Mouse (Mus musculus) left cerebral cortex, postnatal 10 days (tissue): ENCODE measurements around the gene Sarm1. TPM values are rescaled to one million over a fixed set of nuclear protein-coding genes. Genes with fewer than 3 reads are reported as not detected.
A peak's percentile ranks its signal among the peaks of the same experiment; 100 is the strongest.

Source experiments
- DNase-seq, 2 experiments: peaks; one replicate each; pipeline ENCODE4 v3.0.0; 2021 to 2022; ENCODE audit warnings: low spot score in 2 of 2, mixed read lengths in 1 of 2; ENCODE audit errors: extremely low spot score in 1 of 2
- intact Hi-C: fragments of 180-260 bp; cut with DNase I; formaldehyde crosslinking; loops from one replicate; pipeline ENCODE4 v1.15.1; 2025
- total RNA-seq, 2 experiments: library from RNA; stranded (reverse); gene quantifications; 2 replicates each; pipeline ENCODE4 v1.2.3; 2021

Gene Sarm1
- total RNA-seq, 2 experiments from 2014 or later: 51.2 to 59.2 TPM

- intact Hi-C loops: no loop called here
- no peak for DNase-seq
Measured at GRCm38 (mm10) chr11:78515549-78516325, 18.2 kb upstream of the Sarm1 start.

DNA sequence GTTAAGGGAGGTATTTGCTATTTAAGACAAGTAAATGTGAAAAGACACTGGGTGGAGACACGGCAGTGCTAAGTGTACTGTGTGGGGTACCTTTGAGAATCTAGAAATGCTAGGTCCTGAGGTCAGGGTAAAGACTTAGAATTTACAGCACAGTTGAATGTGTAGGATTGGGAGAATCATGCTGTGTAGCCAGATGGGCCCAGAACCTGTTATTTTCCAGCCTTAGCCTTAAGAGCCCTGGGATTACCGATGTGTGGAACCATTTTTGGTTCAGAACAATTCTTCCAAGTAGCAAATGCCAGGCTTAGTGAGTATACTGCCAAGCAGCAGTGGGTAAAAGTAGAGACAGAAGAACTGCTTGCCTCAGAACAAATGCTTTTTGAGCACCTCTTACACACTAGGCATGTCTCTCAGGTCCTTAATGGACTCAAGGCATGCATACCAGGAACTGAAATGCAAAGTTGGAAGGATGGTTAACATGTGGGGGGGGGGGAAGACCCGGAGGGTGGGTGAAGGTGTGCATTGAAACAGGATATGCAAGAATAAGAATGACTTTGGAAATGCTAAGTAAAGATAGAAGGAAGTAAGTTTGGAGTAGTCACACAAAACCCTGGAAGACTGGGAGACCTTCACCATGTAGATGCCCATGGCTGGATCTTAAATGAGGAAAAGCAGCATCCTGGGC is 15.7 kb upstream of the Sarm1 start:
- no peak for DNase-seq
- intact Hi-C loops: no loop called here

DNA sequence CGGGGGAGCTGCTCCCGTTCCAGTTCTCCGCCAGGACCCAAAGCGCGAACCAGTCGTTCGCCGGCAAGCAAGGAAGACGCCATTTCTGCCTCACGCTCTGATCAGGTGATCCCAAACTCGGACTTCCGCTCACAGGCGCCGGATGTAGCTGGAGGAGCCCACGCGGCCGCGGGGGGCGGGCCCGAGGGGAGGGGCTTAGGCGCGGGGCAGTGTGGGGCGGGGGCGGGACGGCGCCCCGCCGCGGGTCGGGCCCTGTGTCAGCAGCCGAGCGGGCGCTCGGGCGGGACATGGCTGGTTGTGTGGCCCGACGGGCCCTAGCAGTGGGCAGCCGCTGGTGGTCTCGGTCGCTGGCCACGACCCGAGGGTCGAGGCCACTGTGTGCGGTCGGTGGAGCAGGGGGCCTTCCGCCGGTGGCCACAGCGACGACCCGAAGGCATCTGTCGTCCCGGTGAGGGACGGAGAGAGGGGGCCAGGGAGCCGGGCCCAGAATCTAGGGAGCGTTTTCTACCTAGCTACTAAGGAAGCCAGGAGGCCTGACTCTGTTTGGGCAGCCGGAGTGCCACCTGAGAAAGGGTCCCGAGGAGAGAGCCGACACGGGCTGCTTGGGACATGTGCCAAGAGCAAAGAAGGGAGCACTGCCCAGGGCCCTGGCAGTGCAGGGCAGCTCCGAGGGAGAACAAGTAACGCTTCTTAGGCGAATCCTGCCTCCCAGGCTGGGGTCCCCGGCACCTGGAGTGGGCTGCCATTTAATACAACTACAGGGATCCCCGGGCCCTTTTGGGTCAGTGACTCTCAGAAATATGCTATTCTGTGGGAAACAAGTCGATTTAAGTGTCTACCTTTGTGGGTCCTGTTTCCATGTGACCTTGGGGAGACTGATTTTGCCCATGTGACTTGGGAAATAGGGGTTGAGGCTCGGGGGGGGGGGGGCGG is 14.7 kb upstream of the Sarm1 start, which contains the start of the genes Tmem199 and Poldip2:
Gene Tmem199 (minus strand): TSS at position 148 of the 933 bp plus-strand sequence.
Gene Poldip2 (plus strand): TSS at position 169 of the 933 bp plus-strand sequence.
- intact Hi-C loops: no loop called here

DNA sequence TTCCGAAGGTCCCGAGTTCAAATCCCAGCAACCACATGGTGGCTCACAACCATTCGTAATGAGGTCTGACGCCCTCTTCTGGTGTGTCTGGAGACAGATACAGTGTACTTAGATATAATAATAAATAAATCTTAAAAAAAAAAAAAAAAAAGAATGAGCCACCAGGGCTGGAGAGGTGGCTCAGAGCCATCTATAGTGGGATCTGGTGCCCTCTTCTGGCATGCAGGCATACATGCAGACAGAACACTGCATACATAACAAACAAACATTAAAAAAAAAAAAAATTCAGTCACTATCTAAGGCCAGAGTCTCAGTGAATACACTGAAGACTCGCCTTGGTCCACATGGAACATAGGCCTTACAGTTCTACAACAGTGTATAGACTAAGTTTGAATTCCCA is 11.6 kb upstream of the Sarm1 start:
- no peak for DNase-seq
- intact Hi-C loops: no loop called here

More for the DNA sequence above, 14.7 kb upstream of the Sarm1 start, which contains the start of the genes Tmem199 and Poldip2:
- peak; percentile 85 to 95 for DNase-seq

DNA sequence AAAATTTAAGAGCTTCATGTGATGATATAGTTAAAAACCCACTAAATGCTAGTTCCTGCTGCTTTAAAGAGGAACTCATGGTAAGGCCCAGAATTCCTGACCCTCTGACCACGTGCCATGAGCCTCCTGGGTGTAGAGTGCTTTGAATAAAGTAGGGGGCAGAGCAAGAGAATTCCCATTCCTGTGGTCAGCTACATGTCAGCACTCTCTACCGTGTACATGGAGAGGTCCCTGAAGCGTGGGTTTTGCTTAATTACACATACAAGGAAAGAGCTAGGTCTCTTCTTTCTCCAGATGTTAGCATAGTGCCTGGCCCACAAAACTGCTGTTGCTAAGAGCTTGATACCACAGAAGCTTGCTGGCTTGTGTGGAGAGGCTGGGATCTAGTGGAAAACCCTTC is 7.9 kb upstream of the Sarm1 start:
- DNase-seq: no peak
- intact Hi-C loops: no loop called here

- intact Hi-C loops: no loop called here
- DNase-seq: no peak
Measured at GRCm38 (mm10) chr11:78502909-78503650, 5.5 kb upstream of the Sarm1 start, which contains the start of gene Sebox. Sebox (plus strand) TSS chr11:78503447.

DNA sequence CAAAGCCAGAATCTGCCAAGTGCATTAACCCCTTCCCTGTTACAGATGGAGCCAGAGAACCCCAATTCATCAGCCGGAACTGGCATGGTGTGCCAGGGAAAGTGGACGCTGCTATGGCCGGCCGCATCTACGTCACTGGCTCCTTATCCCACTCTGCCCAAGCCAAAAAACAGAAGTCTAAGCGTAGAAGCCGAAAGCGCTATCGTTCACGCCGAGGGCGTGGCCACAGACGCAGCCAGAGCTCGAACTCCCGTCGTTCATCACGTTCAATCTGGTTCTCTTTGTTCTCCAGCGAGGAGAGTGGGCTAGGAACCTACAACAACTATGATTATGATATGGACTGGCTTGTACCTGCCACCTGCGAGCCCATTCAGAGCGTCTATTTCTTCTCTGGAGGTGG is 4.0 kb upstream of the Sarm1 start:
- DNase-seq: no peak
- intact Hi-C loops: no loop called here

- intact Hi-C loops: no loop called here
- no peak for DNase-seq
Measured at GRCm38 (mm10) chr11:78500623-78501202, 3.2 kb upstream of the Sarm1 start.

GRCm38 (mm10) chr11:78499543-78499942 is 2.0 kb upstream of the Sarm1 start:
- intact Hi-C loops: no loop called here

GRCm38 (mm10) chr11:78499004-78499403 is 1.4 kb upstream of the Sarm1 start, which contains the start of gene Vtn:
Vtn (plus strand) TSS chr11:78499091.
- peak in 1 of 2 experiments; percentile 80 for DNase-seq
- intact Hi-C loops: no loop called here

More at GRCm38 (mm10) chr11:78499543-78499942, 2.0 kb upstream of the Sarm1 start:
- DNase-seq: no peak

DNA sequence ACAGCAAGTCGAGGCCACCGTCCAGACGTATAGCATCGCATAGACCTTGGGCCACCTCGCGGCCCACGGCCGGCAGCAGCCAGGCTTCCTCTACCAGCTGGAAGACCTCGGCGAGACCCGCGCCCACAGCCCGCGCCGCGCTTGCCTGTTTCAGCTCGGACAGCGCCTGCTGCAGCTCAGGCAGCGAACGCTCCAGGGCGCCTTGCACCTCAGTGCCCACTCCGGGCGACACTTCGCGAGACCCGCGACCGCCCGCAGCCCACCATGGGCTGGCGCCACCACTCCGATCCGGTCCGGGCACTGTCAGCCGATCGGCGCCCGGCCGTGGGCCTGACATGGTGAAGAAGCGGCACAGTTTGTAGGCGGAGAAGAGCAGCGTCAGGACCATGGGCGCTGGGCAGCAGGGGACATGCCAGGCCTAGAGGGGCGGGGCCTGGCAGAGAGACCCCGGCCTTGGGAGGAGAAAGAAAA is 448 bp downstream of the Sarm1 start:
- peak; percentile 28 to 67 for DNase-seq
- intact Hi-C loops: no loop called here

GRCm38 (mm10) chr11:78495904-78496303 is 1.6 kb downstream of the Sarm1 start:
- no peak for DNase-seq
- intact Hi-C loops: no loop called here

DNA sequence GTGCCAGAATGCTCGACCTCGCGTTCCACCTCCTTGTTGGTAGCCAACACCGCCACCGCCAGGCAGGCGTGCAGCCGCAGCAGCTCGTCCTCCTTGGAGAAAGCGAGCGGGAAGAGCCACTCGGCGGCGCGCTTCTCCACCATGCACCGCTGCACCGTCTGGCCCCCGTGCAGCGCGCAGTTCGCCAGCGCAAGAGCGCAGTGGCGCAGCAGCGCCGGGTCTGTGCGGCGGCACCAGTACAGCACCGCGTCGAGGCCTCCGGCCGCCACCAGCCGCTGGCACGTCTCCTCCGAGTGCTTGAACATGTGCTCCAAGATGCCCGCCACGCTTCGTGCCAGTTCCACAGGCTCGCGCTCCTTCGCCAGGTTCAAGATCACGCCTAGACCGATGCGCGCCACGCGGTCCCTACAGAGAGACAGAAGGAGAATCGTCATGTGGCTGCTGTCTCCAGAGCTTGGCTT is 6.7 kb downstream of the Sarm1 start:
- peak; percentile 25 to 77 for DNase-seq
- intact Hi-C loops: no loop called here

DNA sequence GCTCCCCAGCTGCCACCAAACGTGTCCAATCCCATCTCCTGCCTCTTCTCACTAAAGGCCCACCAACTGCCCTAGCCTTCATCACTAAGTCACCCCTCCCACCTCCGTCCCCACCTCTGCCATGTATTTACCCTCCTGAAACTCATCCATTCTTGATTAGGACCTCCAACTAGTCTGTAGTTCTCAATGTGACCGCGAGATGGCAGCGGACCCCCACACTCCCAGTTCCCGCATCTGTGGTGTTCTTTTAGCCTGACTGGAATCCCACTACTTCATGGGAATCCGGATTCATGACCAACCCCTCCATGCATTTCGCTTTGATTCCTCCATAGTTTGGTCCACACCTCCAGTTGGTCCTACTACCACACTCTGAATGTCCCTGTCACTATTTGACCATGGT is 9.4 kb downstream of the Sarm1 start:
- intact Hi-C loops: no loop called here
- peak; percentile 70 to 75 for DNase-seq

DNA sequence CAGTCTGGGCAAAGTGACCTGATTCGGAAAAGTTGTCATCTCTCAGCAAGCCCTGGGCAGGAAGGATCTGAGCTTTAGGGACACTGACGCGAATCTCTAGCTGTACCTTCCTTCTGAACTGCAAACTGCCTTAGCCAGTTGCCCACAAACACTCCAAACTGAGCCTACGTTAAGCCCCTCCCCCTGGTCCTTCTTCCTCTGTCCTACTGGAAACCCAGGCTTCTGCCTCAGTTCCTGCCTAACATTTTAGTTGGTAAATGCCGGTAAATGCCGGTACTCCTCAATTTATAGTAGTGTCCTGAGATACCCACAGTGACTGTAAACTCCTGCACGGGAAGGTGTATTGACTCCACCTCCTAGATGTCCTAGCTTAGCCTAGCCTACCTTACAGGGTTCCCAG is 13.9 kb downstream of the Sarm1 start:
- no peak for DNase-seq
- intact Hi-C loops: no loop called here

GRCm38 (mm10) chr11:78475289-78475688 is 22.3 kb downstream of the Sarm1 start:
- intact Hi-C loops: no loop called here
- DNase-seq: no peak

DNA sequence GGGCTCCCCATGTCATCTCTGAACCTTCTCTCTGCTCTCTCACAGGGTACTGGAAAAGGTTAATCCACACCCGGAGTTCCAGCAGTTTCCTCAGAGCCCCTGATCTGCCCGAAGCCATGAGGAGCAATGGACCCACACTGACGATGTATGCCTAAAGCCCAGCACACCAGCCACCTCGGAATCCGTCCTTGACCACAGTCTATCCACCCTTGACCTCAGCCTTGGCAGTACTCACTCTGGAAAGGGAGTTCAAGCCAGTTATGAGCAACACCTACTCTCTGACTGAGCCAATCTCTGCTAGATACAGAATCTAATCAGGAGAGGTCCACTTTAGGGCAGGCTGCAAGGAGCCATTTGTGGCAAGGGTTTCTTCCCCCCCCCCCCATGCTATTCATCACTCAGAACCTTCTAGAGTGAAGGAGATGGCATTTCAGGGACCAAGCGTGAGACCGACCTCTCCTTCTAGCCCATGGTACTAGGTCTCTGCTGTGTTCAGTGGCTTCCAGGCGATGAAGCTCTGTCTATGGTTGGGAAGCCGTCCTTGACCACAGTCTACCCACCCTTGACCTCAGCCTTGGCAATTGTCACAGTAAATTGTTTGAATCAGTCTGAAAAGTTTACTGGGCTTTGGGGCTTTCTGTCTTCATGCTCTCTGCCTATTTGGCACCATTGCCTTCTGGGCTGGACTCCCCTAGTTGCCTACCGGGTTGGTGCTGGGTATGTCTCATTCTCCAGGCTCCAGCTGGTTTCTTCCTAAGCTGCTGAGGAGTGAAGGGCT is 26.0 kb downstream of the Sarm1 start:
- intact Hi-C loops: no loop called here
- no peak for DNase-seq
